Mouse (Mus musculus): ENCODE results near the gene Rpl27. TPM values are rescaled to one million over a fixed set of nuclear protein-coding genes. Genes with fewer than 3 reads are reported as not detected.
"Not testable (repeated sequence)": the region's sequence is repeated elsewhere in the genome, so short reads cannot be mapped to it uniquely, and the experiment has no call there.

The Rpl27 gene
- polyA plus RNA-seq, 1 experiment from 2014 or later, result 371 TPM

DNA sequence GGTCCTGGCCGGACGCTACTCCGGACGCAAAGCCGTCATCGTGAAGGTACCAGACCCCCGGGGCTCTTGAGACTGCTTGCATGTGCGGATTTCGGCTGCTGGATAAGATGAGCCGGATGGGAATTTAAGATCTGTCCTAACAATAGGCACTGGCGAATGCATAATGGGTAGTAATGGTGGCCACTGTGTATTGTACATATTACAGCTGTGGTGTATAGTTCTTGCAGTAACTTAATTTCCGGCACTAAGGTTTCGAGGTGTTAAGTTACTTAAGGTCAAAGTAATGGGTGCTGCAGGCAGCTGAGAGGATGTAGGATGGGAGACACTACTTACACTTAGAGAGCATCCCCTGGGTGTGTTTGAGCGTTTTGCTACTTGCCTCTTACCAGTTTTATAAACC, 662 bp downstream of the Rpl27 start:
- no peak for ATAC-seq (ENCODE audit: low FRiP score, low TSS enrichment)
- no peaks in the 10 kb centered on the region for H3K4me1 ChIP-seq (replicated peaks; ENCODE audit: control insufficient read depth, insufficient read depth)
- TF ChIP-seq EP300 (optimal IDR thresholded peaks at IDR 0.05), result peak; percentile 3
- no peak for TF ChIP-seq CTCF (IDR thresholded peaks at IDR 0.05; ENCODE audit: low read depth)
- no peak for DNase-seq (ENCODE audit: low spot score)
- peak overlapping the region; percentile 97 for H3K9ac ChIP-seq (ENCODE audit: low read length)
- H3K9me3 ChIP-seq (ENCODE audit: control insufficient read depth, low read length), result no peaks in the 10 kb centered on the region
- peak overlapping the region; percentile 78 for H3K4me3 ChIP-seq (ENCODE audit: low read depth, low read length)
- H3K4me2 ChIP-seq (replicated peaks; ENCODE audit: low read depth), result peak overlapping the region; percentile 74
- peaks cover 13% of the 10 kb centered on the region for H3K36me3 ChIP-seq (ENCODE audit: control insufficient read depth, insufficient read depth, low read length)
- H3K27me3 ChIP-seq (ENCODE audit: control insufficient read depth, insufficient read depth, low read length), result no peaks in the 10 kb centered on the region
- H3K27ac ChIP-seq (replicated peaks), result peak overlapping the region; percentile 91
- under 1% methylated on average over 14 of the region's 14 CpGs for WGBS

DNA sequence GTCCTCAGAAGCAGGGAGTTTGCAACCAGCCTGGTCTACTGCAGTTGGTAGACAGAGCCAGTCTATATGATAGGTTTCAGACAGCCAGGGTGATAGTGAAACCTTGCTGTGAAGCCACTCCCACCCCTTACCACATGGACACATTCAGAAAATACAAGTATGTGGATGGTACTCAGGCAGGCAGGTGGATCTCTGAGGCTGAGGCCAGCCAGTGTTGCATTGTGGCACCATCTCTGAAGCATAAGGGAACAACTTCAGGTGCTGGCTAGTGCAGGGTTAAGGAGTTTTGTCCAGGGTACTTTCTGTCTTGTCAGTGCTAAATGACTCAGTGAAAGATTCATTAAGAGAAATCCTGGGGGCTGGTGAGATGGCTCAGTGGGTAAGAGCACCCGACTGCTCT, 4.2 kb downstream of the Rpl27 start:
- no peaks in the 10 kb centered on the region for H3K27me3 ChIP-seq (ENCODE audit: control insufficient read depth, insufficient read depth, low read length)
- no peak for ATAC-seq (ENCODE audit: low FRiP score, low TSS enrichment)
- peaks cover 13% of the 10 kb centered on the region for H3K36me3 ChIP-seq (ENCODE audit: control insufficient read depth, insufficient read depth, low read length)
- no peak overlapping the region for H3K4me2 ChIP-seq (replicated peaks; ENCODE audit: low read depth)
- no peak for TF ChIP-seq EP300 (optimal IDR thresholded peaks at IDR 0.05)
- no peak for TF ChIP-seq CTCF (IDR thresholded peaks at IDR 0.05; ENCODE audit: low read depth)
- DNase-seq (ENCODE audit: low spot score), result no peak
- H3K4me1 ChIP-seq (replicated peaks; ENCODE audit: control insufficient read depth, insufficient read depth), result 0 out of 2 replicates have a peak, but pooled peaks cover 2% of the 10 kb centered on the region
- no peak overlapping the region for H3K4me3 ChIP-seq (ENCODE audit: low read depth, low read length)
- no peak overlapping the region for H3K9ac ChIP-seq (ENCODE audit: low read length)
- 62% methylated on average over 1 of the region's 1 CpGs for WGBS
- no peak overlapping the region for H3K27ac ChIP-seq (replicated peaks)
- no peaks in the 10 kb centered on the region for H3K9me3 ChIP-seq (ENCODE audit: control insufficient read depth, low read length)

DNA sequence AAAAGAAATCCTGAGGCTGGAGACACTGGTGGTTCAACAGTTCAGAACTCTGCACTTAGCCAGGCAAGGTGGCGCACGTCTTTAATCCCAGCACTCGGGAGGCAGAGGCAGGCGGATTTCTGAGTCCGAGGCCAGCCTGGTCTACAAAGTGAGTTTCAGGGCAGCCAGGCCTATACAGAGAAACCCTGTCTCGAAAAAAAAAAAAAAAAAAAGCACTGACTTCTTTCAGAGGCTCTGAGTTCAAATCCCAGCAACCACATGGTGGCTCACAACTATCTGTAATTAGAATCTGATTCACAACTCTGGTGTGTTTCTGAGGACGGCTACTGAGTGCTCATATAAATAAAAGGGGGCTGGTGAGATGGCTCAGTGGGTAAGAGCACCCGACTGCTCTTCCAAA, 4.8 kb downstream of the Rpl27 start:
- H3K9me3 ChIP-seq (ENCODE audit: control insufficient read depth, low read length); ATAC-seq (ENCODE audit: low FRiP score, low TSS enrichment); H3K27ac ChIP-seq (replicated peaks); H3K4me1 ChIP-seq (replicated peaks; ENCODE audit: control insufficient read depth, insufficient read depth); H3K9ac ChIP-seq (ENCODE audit: low read length); H3K27me3 ChIP-seq (ENCODE audit: control insufficient read depth, insufficient read depth, low read length); H3K4me2 ChIP-seq (replicated peaks; ENCODE audit: low read depth); DNase-seq (ENCODE audit: low spot score); H3K4me3 ChIP-seq (ENCODE audit: low read depth, low read length): not testable (repeated sequence)
- 81% methylated on average over 8 of the region's 8 CpGs for WGBS
- H3K36me3 ChIP-seq (ENCODE audit: control insufficient read depth, insufficient read depth, low read length), result peaks cover 13% of the 10 kb centered on the region

DNA sequence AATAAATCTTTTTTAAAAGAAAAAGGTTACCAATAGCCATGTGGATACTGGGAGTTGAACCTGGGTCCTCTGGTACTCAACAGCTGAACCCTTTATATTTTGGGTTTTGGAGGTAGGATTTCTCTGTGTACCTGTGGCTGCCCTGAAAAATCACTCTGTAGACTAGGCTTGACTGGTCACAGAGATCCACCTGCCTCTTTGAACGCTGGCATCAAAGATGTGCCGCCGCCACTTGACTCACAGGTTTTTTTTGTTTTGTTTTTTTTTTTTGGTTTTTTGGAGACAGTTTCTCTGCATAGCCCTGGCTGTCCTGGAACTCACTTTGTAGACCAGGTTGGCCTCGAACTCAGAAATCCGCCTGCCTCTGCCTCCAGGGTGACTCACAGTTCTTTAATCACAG, 5.7 kb downstream of the Rpl27 start:
- no peak for TF ChIP-seq CTCF (IDR thresholded peaks at IDR 0.05; ENCODE audit: low read depth)
- TF ChIP-seq EP300 (optimal IDR thresholded peaks at IDR 0.05), result no peak
- ATAC-seq (ENCODE audit: low FRiP score, low TSS enrichment), result no peak
- H3K9ac ChIP-seq (ENCODE audit: low read length), result no peak overlapping the region
- WGBS, result 81% methylated on average over 5 of the region's 5 CpGs
- peak overlapping the region; percentile 93 for H3K27ac ChIP-seq (replicated peaks)
- no peaks in the 10 kb centered on the region for H3K27me3 ChIP-seq (ENCODE audit: control insufficient read depth, insufficient read depth, low read length)
- no peak overlapping the region; the same call in 1 of the 2 replicates for H3K4me3 ChIP-seq (ENCODE audit: low read depth, low read length)
- H3K36me3 ChIP-seq (ENCODE audit: control insufficient read depth, insufficient read depth, low read length), result peaks cover 13% of the 10 kb centered on the region
- 0 out of 2 replicates have a peak, but pooled peaks cover 2% of the 10 kb centered on the region for H3K4me1 ChIP-seq (replicated peaks; ENCODE audit: control insufficient read depth, insufficient read depth)
- H3K9me3 ChIP-seq (ENCODE audit: control insufficient read depth, low read length), result no peaks in the 10 kb centered on the region
- no peak for DNase-seq (ENCODE audit: low spot score)
- peak overlapping the region; percentile 70 for H3K4me2 ChIP-seq (replicated peaks; ENCODE audit: low read depth)

DNA sequence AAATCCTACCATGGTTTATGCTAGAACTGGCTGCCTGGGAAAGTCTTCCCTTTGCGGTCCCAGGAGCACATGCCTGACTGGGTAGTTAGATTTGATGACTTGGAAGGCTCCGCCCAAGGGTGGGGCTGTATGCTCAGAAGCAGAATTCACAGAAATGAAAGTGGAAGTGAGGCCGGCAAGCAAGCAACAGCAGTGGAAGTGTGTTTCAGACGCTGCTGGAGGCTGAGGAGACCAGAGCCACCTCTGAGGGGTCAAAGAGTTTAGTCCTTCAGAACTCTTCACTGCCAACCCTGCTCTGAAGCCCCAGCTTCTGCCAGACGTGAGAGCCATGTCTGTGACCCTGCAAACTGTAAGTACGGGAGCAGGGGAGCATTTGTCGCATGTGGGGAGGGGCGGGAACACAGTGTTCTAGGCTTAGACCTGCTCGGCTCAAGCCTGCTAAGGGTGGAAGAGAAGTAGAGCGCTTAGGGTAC, 6.2 kb downstream of the Rpl27 start, which contains the start of gene Ifi35:
Ifi35 (plus strand) TSS at position 134 of the 473 bp plus-strand sequence.
- Histone ChIP-seq H3K4me2 (replicated peaks; ENCODE audit: low read depth) (peak within 1 kb of the TSS; percentile 70), H3K4me1 (replicated peaks; ENCODE audit: control insufficient read depth, insufficient read depth) (0 out of 2 replicates have a peak, but pooled peaks cover 2% of the 10 kb centered on the region), H3K9ac (ENCODE audit: low read length) (peak within 1 kb of the TSS; percentile 72), H3K36me3 (ENCODE audit: control insufficient read depth, insufficient read depth, low read length) (peaks cover 13% of the 10 kb centered on the region), H3K9me3 (ENCODE audit: control insufficient read depth, low read length) (no peaks in the 10 kb centered on the region), H3K4me3 (ENCODE audit: low read depth, low read length) (peak within 1 kb of the TSS; percentile 53), H3K27ac (replicated peaks) (peak within 1 kb of the TSS; percentile 93), H3K27me3 (ENCODE audit: control insufficient read depth, insufficient read depth, low read length) (no peaks in the 10 kb centered on the region)
- 10% methylated on average over 10 of the region's 10 CpGs for WGBS
- TF ChIP-seq EP300 (optimal IDR thresholded peaks at IDR 0.05) (no peak), CTCF (IDR thresholded peaks at IDR 0.05; ENCODE audit: low read depth) (no peak)
- peak; percentile 89 for DNase-seq (ENCODE audit: low spot score)
- ATAC-seq (ENCODE audit: low FRiP score, low TSS enrichment), result peak; percentile 82

DNA sequence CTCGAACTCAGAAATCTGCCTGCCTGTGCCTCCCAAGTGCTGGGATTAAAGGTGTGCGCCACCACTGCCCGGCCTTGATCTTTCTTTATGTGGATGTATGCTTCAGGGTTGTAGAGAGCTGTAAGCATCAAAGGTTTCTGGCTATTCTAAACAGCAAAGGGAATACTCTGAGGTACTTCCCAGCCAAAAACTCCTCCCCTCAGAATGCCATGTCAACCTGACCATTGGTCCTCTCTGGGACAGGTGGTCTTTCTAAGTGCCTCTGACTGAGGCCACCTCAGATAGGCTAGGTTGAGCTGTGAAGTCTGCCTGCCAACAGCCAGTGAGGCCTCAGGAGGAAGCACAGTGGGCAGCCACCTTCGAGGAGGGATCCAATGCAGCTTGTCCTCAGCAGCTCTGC, 6.8 kb downstream of the Rpl27 start:
- H3K4me2 ChIP-seq (replicated peaks; ENCODE audit: low read depth), result peak overlapping the region; percentile 70
- H3K27ac ChIP-seq (replicated peaks), result peak overlapping the region; percentile 93
- ATAC-seq (ENCODE audit: low FRiP score, low TSS enrichment), result 0 out of 2 replicates have a peak, but pooled peaks have one; percentile 11
- no peak for TF ChIP-seq CTCF (IDR thresholded peaks at IDR 0.05; ENCODE audit: low read depth)
- no peak for TF ChIP-seq EP300 (optimal IDR thresholded peaks at IDR 0.05)
- peak overlapping the region; percentile 53 for H3K4me3 ChIP-seq (ENCODE audit: low read depth, low read length)
- peaks cover 11% of the 10 kb centered on the region for H3K36me3 ChIP-seq (ENCODE audit: control insufficient read depth, insufficient read depth, low read length)
- no peaks in the 10 kb centered on the region for H3K9me3 ChIP-seq (ENCODE audit: control insufficient read depth, low read length)
- no peaks in the 10 kb centered on the region for H3K27me3 ChIP-seq (ENCODE audit: control insufficient read depth, insufficient read depth, low read length)
- WGBS, result 59% methylated on average over 4 of the region's 4 CpGs
- DNase-seq (ENCODE audit: low spot score), result no peak
- H3K9ac ChIP-seq (ENCODE audit: low read length), result peak overlapping the region; percentile 72
- 0 out of 2 replicates have a peak, but pooled peaks cover 2% of the 10 kb centered on the region for H3K4me1 ChIP-seq (replicated peaks; ENCODE audit: control insufficient read depth, insufficient read depth)

DNA sequence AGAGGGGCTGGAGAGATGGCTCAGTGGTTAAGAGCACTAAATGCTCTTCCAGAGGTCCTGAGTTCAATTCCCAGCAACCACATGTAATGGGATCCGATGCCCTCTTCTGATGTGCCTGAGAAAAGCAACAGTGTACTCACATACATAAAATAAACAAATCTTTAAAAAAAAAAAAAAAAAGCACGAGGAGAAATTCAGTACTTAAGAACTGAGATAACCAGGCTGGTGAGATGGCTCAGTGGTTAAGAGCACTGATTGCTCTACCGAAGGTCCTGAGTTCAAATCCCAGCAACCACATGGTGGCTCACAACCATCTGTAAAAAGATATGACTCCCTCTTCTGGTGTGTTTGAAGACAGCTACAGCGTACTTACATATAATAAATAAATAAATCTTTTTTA, 7.5 kb downstream of the Rpl27 start:
- H3K4me1 ChIP-seq (replicated peaks; ENCODE audit: control insufficient read depth, insufficient read depth); H3K27me3 ChIP-seq (ENCODE audit: control insufficient read depth, insufficient read depth, low read length); H3K9ac ChIP-seq (ENCODE audit: low read length); DNase-seq (ENCODE audit: low spot score); H3K27ac ChIP-seq (replicated peaks); H3K4me2 ChIP-seq (replicated peaks; ENCODE audit: low read depth); ATAC-seq (ENCODE audit: low FRiP score, low TSS enrichment); H3K9me3 ChIP-seq (ENCODE audit: control insufficient read depth, low read length); H3K36me3 ChIP-seq (ENCODE audit: control insufficient read depth, insufficient read depth, low read length); H3K4me3 ChIP-seq (ENCODE audit: low read depth, low read length): not testable (repeated sequence)
- WGBS, result 71% methylated on average over 4 of the region's 4 CpGs
